Mouse (Mus musculus): ENCODE data around the gene Yeats4.

Gene Yeats4

GRCm38 (mm10) chr10:117196696-117197095 lies 27.6 kb downstream of the Yeats4 start:
- no peak for DNase-seq

DNA sequence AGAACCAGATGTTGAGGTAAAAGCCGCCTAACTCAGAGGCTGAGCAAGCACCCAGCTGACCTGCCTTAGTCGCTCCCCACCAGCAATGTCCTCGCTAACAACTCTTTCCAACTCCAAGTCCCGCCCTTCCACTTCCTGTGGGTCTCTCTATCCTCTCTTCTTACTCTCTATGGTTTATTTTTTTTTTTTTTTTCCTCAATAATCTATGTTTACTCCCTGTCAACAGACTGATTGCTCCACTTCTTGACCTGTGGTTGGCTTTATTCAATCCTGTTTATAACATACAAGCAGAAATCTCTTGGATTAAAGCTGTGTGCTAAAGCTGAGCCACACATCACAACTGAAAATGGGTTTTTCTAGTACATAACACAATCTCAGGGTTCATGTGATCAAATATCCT lies 28.6 kb downstream of the Yeats4 start:
- no peak for DNase-seq

- DNase-seq, result no peak
These were observed 29.3 kb downstream of the Yeats4 start for GRCm38 (mm10) chr10:117195005-117195404.

DNA sequence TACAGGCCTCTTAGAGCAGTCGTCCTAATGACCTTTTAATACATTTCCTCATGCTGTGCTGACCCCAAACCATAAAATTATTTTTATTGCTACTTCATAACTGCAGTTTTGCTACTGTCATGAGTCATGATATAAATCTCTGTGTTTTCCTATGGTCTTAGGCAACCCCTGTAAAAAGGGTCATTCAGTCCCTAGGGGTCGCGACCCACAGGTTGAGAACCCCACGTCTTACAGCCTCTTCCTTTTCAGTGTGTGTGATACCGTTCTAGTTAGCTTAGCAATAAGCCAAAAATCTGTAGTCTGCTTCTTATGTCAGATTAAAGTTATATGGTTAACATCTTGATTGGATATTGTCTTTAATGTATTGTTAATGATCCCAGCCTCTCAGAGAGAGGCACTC lies 30.9 kb downstream of the Yeats4 start:
- no peak for DNase-seq

DNA sequence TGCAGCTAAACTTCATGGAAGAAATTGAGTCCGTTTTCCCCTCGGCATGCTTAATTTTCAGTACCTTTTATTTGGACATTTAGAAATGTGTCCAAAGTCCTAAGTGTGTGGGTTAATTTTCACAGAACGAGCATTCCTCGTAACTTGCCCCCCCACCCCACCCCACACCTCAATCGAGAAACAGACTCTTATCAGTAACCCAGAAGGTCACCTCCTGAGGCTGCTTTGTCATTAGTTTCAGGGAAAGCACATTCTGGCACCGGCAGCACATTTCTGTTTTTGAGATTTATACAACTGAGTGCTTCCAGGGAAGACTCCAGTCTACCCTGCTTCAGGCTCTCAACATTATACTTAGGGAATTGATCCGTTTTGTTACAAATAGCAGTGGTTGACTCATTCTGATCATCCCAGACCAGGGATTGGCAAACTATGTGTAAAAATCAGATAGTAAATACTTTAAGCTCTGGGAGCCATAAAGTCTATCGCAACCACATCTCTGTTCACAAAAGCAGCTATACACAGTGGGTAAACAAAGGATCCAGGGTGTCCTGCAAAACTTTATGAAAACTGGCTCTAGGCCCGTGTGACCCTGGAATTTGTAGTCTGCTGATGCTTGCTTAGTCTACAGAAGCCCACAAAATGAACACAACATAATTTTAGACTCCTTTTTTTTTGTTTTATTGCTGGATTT lies 38.8 kb downstream of the Yeats4 start:
- no peak for DNase-seq

DNA sequence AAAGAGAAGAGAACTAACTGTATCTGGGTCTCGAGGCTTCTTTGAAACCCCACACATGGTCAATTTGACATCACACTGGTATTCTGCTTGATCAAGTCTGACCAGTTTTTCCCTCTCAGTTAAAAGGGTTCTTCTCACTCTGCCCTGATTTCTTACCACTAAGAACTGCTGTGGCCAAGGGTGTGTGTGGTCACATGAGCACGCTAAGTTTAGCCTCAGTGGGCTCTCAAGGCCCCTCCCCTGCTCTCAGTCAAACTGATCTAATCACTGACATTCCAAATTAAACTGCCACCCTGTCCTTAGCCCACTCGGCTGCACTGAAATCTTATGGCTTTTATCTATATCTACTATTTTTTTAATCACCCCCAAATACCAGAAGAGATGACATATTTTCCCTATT lies 43.2 kb downstream of the Yeats4 start:
- DNase-seq, result no peak

- no peak for DNase-seq
These were observed 49.7 kb downstream of the Yeats4 start for GRCm38 (mm10) chr10:117174645-117175044.

- DNase-seq, result no peak
These were observed 50.5 kb downstream of the Yeats4 start for GRCm38 (mm10) chr10:117173566-117174438.

GRCm38 (mm10) chr10:117173111-117173510 lies 51.2 kb downstream of the Yeats4 start:
- no peak for DNase-seq

GRCm38 (mm10) chr10:117172069-117172468 lies 52.2 kb downstream of the Yeats4 start:
- DNase-seq, result no peak

DNA sequence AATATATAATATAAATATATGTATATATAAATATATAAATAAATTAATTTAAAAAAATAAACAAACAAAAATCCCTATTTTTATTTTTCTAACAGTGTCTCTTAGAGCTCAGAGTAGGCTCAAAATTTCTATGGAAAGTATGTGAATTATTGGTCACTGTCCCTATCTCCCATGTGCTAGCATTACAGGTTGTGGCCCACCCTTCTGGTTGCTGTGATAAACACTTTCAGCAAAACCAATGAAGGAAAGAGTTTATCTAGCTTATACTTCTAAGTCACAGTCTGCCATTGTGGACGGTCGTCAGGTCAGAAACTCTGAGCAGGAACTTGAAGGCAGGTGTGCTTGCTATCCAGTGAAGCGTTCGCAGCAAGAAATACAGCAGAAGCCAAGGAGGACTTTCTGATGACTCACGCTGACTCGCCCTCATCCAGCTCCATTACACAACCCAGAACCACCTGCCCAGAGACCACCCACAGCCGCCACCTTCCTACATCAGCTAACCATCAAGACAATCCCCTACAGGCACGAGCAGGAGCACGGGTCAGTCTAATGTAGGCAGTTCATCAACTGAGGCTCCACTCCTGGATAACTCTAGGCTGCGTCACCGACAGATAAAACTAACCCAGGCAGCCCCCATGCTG lies 57.4 kb downstream of the Yeats4 start:
- DNase-seq, result no peak
